Mouse (Mus musculus) limb, embryonic 14.5 days (tissue): ENCODE results near the gene Tmem87a. TPM values are rescaled to one million over a fixed set of nuclear protein-coding genes. Genes with fewer than 3 reads are reported as not detected.

ENCODE experiments used
- ATAC-seq: fragments of 200-750 bp; cut with Nextera tagmentation; 2 replicates; pipeline ENCODE4 v1.8.0; 2017; ENCODE audit warnings: low read depth, moderate number of reproducible peaks, moderate TSS enrichment; ENCODE audit not compliant: low FRiP score
- DNase-seq: peaks from one replicate; pipeline ENCODE4 v3.0.0-alpha.2; 2015; ENCODE audit warnings: low spot score
- H3K27ac ChIP-seq: fragments of 300-500 bp; sonication (generic); replicated peaks from 2 replicates; pipeline ENCODE4 v1.5.1; 2014; ENCODE audit warnings: low read depth, mild to moderate bottlenecking, low read length, moderate library complexity, mixed read lengths
- H3K27me3 ChIP-seq: fragments of 300-500 bp; sonication (generic); 2 replicates; pipeline ENCODE4 v1.6.1; 2014; ENCODE audit warnings: low read length, mixed read lengths; ENCODE audit not compliant: control insufficient read depth, insufficient read depth
- H3K36me3 ChIP-seq: fragments of 300-500 bp; sonication (generic); 2 replicates; pipeline ENCODE4 v1.6.1; 2014; ENCODE audit warnings: mild to moderate bottlenecking, low read length, moderate library complexity, mixed read lengths; ENCODE audit not compliant: control insufficient read depth, insufficient read depth
- H3K4me1 ChIP-seq: fragments of 300-500 bp; sonication (generic); 2 replicates; pipeline ENCODE4 v1.6.1; 2014; ENCODE audit warnings: antibody characterized with exemption, low read length, mixed read lengths; ENCODE audit not compliant: control insufficient read depth, insufficient read depth
- H3K4me2 ChIP-seq: fragments of 300-500 bp; sonication (generic); replicated peaks from 2 replicates; pipeline ENCODE4 v1.6.1; 2014; ENCODE audit warnings: low read depth, mild to moderate bottlenecking, low read length, moderate library complexity; ENCODE audit not compliant: severe bottlenecking
- H3K4me3 ChIP-seq: fragments of 300-500 bp; sonication (generic); replicated peaks from 2 replicates; pipeline ENCODE4 v1.5.1; 2014; ENCODE audit warnings: low read length
- H3K9ac ChIP-seq: fragments of 300-500 bp; sonication (generic); 2 replicates; pipeline ENCODE4 v1.6.1; 2014; ENCODE audit warnings: mild to moderate bottlenecking, low read depth, low read length, moderate library complexity; ENCODE audit not compliant: severe bottlenecking
- H3K9me3 ChIP-seq: fragments of 300-500 bp; sonication (generic); 2 replicates; pipeline ENCODE4 v1.6.1; 2016; ENCODE audit warnings: low read length; ENCODE audit not compliant: control insufficient read depth
- POLR2A ChIP-seq: fragments of 200-500 bp; IDR thresholded peaks from 2 replicates; pipeline ENCODE4 v1.8.0; 2012; ENCODE audit warnings: inconsistent platforms, mild to moderate bottlenecking, moderate library complexity, borderline replicate concordance; ENCODE audit not compliant: insufficient read depth, insufficient read length; ENCODE audit errors: extremely low read depth
- WGBS: fragments of 180-500 bp; shearing (Covaris S2); extraction: QIAGEN DNeasy Blood & Tissue Kit; methylation state at CpG from one replicate; pipeline ENCODE4 v1.1.7; 2014; 5-methylcytosine and 5-hydroxymethylcytosine counted together
- polyA plus RNA-seq, 2 experiments: library from polyadenylated mRNA; depleted of rRNA in 1 of 2; stranded (reverse) in 1 of 2; unstranded in 1 of 2; fragments of >200 nt; fragmentation: Nextera tagmentation in 1 of 2; extraction: Ambion mirVana in 1 of 2; gene quantifications; 2 replicates each; pipeline versions ENCODE4 v1.2.1 to v1.2.3; 2012 to 2014

Tmem87a gene
- polyA plus RNA-seq, 2 experiments: 12.6 to 26.3 TPM

DNA sequence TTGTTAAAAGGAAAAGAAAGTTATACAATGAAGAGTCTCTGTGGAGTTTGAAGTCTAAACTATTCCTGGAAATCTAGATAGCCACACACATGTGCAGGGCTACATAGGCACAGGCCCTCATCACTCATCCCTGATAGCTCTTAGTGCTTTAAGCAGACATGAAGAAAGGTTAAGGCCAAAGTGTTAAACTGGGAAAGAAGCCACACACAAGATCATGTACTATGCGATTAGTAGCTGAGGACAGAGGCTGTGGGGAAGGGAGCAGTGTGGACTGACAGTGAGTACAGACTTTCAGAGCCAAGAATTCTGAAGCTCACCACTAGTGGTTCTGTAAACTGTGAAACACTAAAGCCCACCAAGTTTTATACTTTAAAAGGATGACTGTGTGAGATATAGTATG is 13.0 kb downstream of the Tmem87a start:
- Histone ChIP-seq H3K4me1 (no peaks in the 10 kb centered on the region), H3K9me3 (no peaks in the 10 kb centered on the region), H3K4me3 (no peak overlapping the region), H3K9ac (no peak overlapping the region), H3K36me3 (peaks cover 58% of the 10 kb centered on the region), H3K4me2 (no peak overlapping the region), H3K27me3 (no peaks in the 10 kb centered on the region), H3K27ac (no peak overlapping the region)
- ATAC-seq (no peak), DNase-seq (no peak)
- 100% methylated on average over 1 of the region's 1 CpGs for WGBS
- no peak for TF ChIP-seq POLR2A

DNA sequence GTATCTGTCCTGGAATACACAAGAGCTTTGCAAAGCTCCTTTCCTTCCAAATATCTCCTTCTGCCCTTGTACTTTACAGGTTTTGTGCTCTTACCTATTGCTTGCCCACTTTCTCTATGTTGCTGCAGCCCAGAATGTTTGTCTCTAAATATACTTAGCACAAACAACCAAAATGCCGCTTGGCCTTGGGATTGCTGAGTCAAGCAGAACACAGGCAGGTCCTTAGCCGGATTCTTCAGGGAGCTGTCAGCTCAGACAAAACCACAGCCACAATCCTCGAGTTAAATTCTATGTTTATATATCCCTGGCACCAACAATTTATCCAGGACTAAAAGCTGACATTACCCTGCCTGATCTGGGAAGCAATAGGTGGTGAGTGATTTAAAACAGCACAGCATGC is 14.5 kb downstream of the Tmem87a start:
- ATAC-seq (no peak), DNase-seq (no peak)

DNA sequence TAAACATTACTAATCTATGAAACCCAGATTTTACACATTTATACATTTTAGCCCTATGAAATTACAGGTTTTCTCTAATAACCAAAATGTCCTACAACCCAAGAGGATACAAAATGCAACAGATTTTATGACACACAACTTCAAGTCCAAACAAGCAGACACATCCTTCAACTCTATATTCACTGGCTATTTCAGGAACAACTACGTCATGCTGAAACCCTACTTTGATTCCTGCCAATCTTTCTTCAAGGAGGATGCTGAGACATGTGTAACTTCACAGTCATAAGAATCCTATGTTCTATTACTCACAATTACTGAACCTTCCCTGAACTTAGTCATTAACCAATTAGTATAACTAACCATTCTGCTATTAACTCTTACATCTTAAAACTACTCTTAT is 16.6 kb downstream of the Tmem87a start:
- Histone ChIP-seq H3K4me1 (no peaks in the 10 kb centered on the region), H3K4me2 (no peak overlapping the region), H3K36me3 (peaks cover 54% of the 10 kb centered on the region), H3K9ac (no peak overlapping the region), H3K4me3 (no peak overlapping the region), H3K27ac (no peak overlapping the region), H3K27me3 (no peaks in the 10 kb centered on the region), H3K9me3 (no peaks in the 10 kb centered on the region)
- DNase-seq: no peak
- no peak for ATAC-seq
- TF ChIP-seq POLR2A: no peak
- WGBS: 87% methylated on average over 1 of the region's 1 CpGs

More for the DNA sequence above, 14.5 kb downstream of the Tmem87a start:
- peaks cover 55% of the 10 kb centered on the region for H3K36me3 ChIP-seq
- H3K9me3 ChIP-seq: no peaks in the 10 kb centered on the region
- no peaks in the 10 kb centered on the region for H3K27me3 ChIP-seq
- no peak overlapping the region for H3K27ac ChIP-seq
- H3K9ac ChIP-seq: no peak overlapping the region
- 88% methylated on average over 3 of the region's 3 CpGs for WGBS
- TF ChIP-seq POLR2A: no peak
- no peaks in the 10 kb centered on the region for H3K4me1 ChIP-seq
- H3K4me3 ChIP-seq: no peak overlapping the region
- H3K4me2 ChIP-seq: no peak overlapping the region

DNA sequence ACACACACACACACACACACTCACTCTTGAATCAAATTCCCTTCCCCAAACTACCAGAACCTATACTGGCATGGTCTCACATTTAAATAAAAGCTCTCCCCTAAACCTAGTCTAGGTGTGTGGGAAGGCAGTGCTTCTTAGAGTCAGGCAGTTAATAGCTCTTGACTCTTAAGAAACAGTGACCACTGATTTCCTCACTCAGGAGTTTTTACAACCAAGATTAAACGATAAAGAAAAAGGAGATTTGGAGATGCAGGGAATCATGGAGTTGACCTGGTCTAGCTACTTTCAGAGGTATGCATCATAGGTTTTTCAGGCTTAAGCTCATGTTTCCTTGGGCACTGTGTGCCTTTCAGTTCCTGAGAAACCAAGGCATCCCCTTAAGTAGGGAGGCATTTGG is 17.6 kb downstream of the Tmem87a start:
- no peak for ATAC-seq
- no peaks in the 10 kb centered on the region for H3K9me3 ChIP-seq

DNA sequence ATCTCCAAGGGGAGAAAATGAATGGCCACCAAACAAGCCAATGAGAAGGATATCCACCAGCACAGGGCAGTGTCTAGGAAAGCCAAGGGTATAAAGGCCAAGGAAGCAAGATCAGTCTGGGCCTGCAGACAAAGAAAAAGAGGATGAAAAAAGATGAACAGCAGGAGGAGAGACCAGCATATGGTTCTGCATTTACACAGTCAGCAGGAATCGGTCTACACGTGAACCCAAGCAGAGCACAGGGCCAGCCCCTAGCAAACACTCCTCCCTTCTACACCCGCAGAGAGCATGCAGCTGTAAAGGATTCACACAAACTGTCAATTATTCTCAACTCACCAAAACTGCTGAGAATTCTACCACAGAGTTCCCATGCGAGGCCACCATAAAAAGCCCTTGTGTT is 30.1 kb downstream of the Tmem87a start:
- Histone ChIP-seq H3K9ac (no peak overlapping the region), H3K27ac (no peak overlapping the region), H3K9me3 (no peaks in the 10 kb centered on the region), H3K4me3 (no peak overlapping the region), H3K4me2 (no peak overlapping the region), H3K27me3 (no peaks in the 10 kb centered on the region), H3K4me1 (no peaks in the 10 kb centered on the region), H3K36me3 (peaks cover 71% of the 10 kb centered on the region)
- 92% methylated on average over 4 of the region's 4 CpGs for WGBS
- no peak for TF ChIP-seq POLR2A
- ATAC-seq (no peak), DNase-seq (no peak)

More for the DNA sequence above, 17.6 kb downstream of the Tmem87a start:
- H3K9ac ChIP-seq: no peak overlapping the region
- H3K4me3 ChIP-seq: no peak overlapping the region
- no peak overlapping the region for H3K27ac ChIP-seq
- H3K4me2 ChIP-seq: no peak overlapping the region
- no peaks in the 10 kb centered on the region for H3K27me3 ChIP-seq
- DNase-seq: no peak
- H3K36me3 ChIP-seq: peaks cover 51% of the 10 kb centered on the region
- H3K4me1 ChIP-seq: no peaks in the 10 kb centered on the region
- no peak for TF ChIP-seq POLR2A
- 93% methylated on average over 1 of the region's 1 CpGs for WGBS

DNA sequence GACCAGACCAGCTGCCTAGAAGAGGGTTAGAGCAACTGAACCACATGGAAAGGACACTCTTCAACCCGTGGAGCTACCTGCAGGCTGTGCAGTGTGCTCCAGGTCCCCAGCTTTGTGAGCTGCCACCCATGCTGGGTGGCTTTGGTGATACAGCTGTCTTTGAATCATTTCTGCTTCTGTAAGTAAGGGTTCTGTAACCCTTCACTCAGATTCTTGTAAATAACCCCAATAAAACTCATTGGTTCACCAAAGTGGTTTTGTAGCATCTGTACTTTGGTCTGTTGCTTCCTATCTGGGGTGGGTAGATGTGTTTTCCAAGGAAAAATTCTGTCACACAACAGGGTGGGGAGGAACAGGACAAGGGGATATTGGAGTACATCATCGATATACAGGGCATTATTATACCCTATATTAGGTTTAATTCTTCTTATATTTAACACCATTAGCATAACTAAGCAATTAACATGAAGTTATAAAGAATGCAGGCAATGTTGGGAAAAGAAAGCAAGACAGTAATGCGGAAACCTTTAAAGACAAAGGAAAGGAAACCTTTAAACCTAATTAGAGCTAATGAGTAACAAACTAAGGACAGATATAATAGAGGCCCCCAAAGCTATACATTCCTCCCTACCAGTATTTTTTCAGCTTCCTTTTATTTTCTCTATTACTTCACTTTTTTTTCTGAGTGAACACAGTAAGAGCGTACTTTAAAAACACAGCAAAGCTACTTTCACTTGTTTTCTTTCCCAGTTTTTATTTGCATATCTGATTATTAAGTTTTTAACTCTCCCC is 36.3 kb downstream of the Tmem87a start:
- Histone ChIP-seq H3K27me3 (no peaks in the 10 kb centered on the region), H3K4me2 (no peak overlapping the region), H3K4me1 (no peaks in the 10 kb centered on the region), H3K4me3 (no peak overlapping the region), H3K9ac (no peak overlapping the region), H3K36me3 (peaks cover 75% of the 10 kb centered on the region), H3K9me3 (no peaks in the 10 kb centered on the region), H3K27ac (no peak overlapping the region)
- WGBS: 89% methylated on average over 4 of the region's 4 CpGs
- ATAC-seq (no peak), DNase-seq (no peak)
- TF ChIP-seq POLR2A: no peak
